Mouse (Mus musculus): ENCODE data around the gene Gm47189. TPM values are rescaled to one million over a fixed set of nuclear protein-coding genes. Genes with fewer than 3 reads are reported as not detected.

Gm47189 gene
- polyA plus RNA-seq (2012; rRNA removed), result not detected in 2 replicates

GRCm38 (mm10) chr14:41772341-41772740 lies at the start of gene Gm47189:
Gene Gm47189, minus strand, starts transcription at chr14:41772441.

GRCm38 (mm10) chr14:41750514-41750913 lies 21.7 kb downstream of the Gm47189 start, which contains the start of gene Gm7929:
Gene Gm7929, minus strand, starts transcription at chr14:41750614.

Other genes starting within 250 kb of the Gm47189 start
- not detected in 2 replicates for gene Gm7970, start 216.9 kb downstream of the Gm47189 start, polyA plus RNA-seq (2012; rRNA removed)
- not detected in 2 replicates for gene 1700049E17Rik2, start 199.2 kb downstream of the Gm47189 start, polyA plus RNA-seq (2012; rRNA removed)
- not detected in 2 replicates for gene Gm3072, start 147.8 kb downstream of the Gm47189 start, polyA plus RNA-seq (2012; rRNA removed)
- not detected in 2 replicates for gene Gm3676, start 126.0 kb downstream of the Gm47189 start, polyA plus RNA-seq (2012; rRNA removed)
- not detected in 2 replicates for gene Gm8068, start 70.6 kb downstream of the Gm47189 start, polyA plus RNA-seq (2012; rRNA removed)
- not detected in 2 replicates for gene Gm7929, start 21.8 kb downstream of the Gm47189 start, polyA plus RNA-seq (2012; rRNA removed)
- gene Gm7980, start 134.8 kb upstream of the Gm47189 start, polyA plus RNA-seq (2012; rRNA removed), result not detected in 2 replicates
- gene 1700049E17Rik1, start 152.5 kb upstream of the Gm47189 start, polyA plus RNA-seq (2012; rRNA removed), result not detected in 2 replicates
- gene 1700024B05Rik, start 171.6 kb upstream of the Gm47189 start, polyA plus RNA-seq (2012; rRNA removed), result not detected in 2 replicates
- gene Gm6401, start 195.5 kb upstream of the Gm47189 start, polyA plus RNA-seq (2012; rRNA removed), result not detected in 2 replicates
- not detected in 2 replicates for gene Gm3543, start 210.9 kb upstream of the Gm47189 start, polyA plus RNA-seq (2012; rRNA removed)

Data from ovary, adult 2 months (tissue).